Mouse (Mus musculus): ENCODE measurements around the gene Lsm14a. TPM values are rescaled to one million over a fixed set of nuclear protein-coding genes. Genes with fewer than 3 reads are reported as not detected.

Gene Lsm14a
- polyA plus RNA-seq, 1 experiment from 2014 or later = 92.1 TPM

- no peak for ATAC-seq (ENCODE audit: low FRiP score, low TSS enrichment)
- Histone ChIP-seq H3K4me2 (replicated peaks; ENCODE audit: low read depth, low read length) (no peak overlapping the region), H3K27me3 (ENCODE audit: insufficient read depth, low read length) (no peaks in the 10 kb centered on the region), H3K36me3 (ENCODE audit: insufficient read depth, low read length) (no peaks in the 10 kb centered on the region), H3K9ac (replicated peaks; ENCODE audit: low read length) (no peak overlapping the region), H3K9me3 (ENCODE audit: low read length) (peaks cover 4% of the 10 kb centered on the region), H3K27ac (ENCODE audit: low read length) (no peak overlapping the region), H3K4me1 (ENCODE audit: insufficient read depth, low read length) (no peaks in the 10 kb centered on the region), H3K4me3 (ENCODE audit: low read length) (no peak overlapping the region)
- WGBS = 92% methylated on average over 4 of the region's 4 CpGs
Observed at GRCm38 (mm10) chr7:34321958-34322357, 71.2 kb downstream of the Lsm14a start.

- ATAC-seq (ENCODE audit: low FRiP score, low TSS enrichment) = no peak
Observed at GRCm38 (mm10) chr7:34321119-34321518, 72.0 kb downstream of the Lsm14a start.

GRCm38 (mm10) chr7:34319957-34320356 lies 73.2 kb downstream of the Lsm14a start:
- Histone ChIP-seq H3K27ac (ENCODE audit: low read length) (peak overlapping the region; percentile 61; the same call in 1 of the 2 replicates), H3K36me3 (ENCODE audit: insufficient read depth, low read length) (no peaks in the 10 kb centered on the region), H3K9me3 (ENCODE audit: low read length) (peaks cover 4% of the 10 kb centered on the region), H3K4me3 (ENCODE audit: low read length) (no peak overlapping the region), H3K4me2 (replicated peaks; ENCODE audit: low read depth, low read length) (no peak overlapping the region), H3K4me1 (ENCODE audit: insufficient read depth, low read length) (no peaks in the 10 kb centered on the region), H3K9ac (replicated peaks; ENCODE audit: low read length) (no peak overlapping the region), H3K27me3 (ENCODE audit: insufficient read depth, low read length) (no peaks in the 10 kb centered on the region)
- WGBS = 38% methylated on average over 3 of the region's 3 CpGs
- 0 out of 2 replicates have a peak, but pooled peaks have one; percentile 52 for ATAC-seq (ENCODE audit: low FRiP score, low TSS enrichment)

More at GRCm38 (mm10) chr7:34321119-34321518, 72.0 kb downstream of the Lsm14a start:
- WGBS = 78% methylated on average over 5 of the region's 5 CpGs
- H3K27me3 ChIP-seq (ENCODE audit: insufficient read depth, low read length) = no peaks in the 10 kb centered on the region
- peaks cover 4% of the 10 kb centered on the region for H3K9me3 ChIP-seq (ENCODE audit: low read length)
- H3K27ac ChIP-seq (ENCODE audit: low read length) = no peak overlapping the region
- no peaks in the 10 kb centered on the region for H3K4me1 ChIP-seq (ENCODE audit: insufficient read depth, low read length)
- H3K4me3 ChIP-seq (ENCODE audit: low read length) = no peak overlapping the region
- no peaks in the 10 kb centered on the region for H3K36me3 ChIP-seq (ENCODE audit: insufficient read depth, low read length)
- H3K4me2 ChIP-seq (replicated peaks; ENCODE audit: low read depth, low read length) = no peak overlapping the region
- no peak overlapping the region for H3K9ac ChIP-seq (replicated peaks; ENCODE audit: low read length)

- Histone ChIP-seq H3K4me1 (ENCODE audit: insufficient read depth, low read length) (0 out of 2 replicates have a peak, but pooled peaks cover under 1% of the 10 kb centered on the region), H3K27ac (ENCODE audit: low read length) (peak overlapping the region; percentile 69), H3K4me2 (replicated peaks; ENCODE audit: low read depth, low read length) (no peak overlapping the region), H3K36me3 (ENCODE audit: insufficient read depth, low read length) (no peaks in the 10 kb centered on the region), H3K9me3 (ENCODE audit: low read length) (peaks cover 2% of the 10 kb centered on the region), H3K9ac (replicated peaks; ENCODE audit: low read length) (no peak overlapping the region), H3K4me3 (ENCODE audit: low read length) (no peak overlapping the region), H3K27me3 (ENCODE audit: insufficient read depth, low read length) (no peaks in the 10 kb centered on the region)
- ATAC-seq (ENCODE audit: low FRiP score, low TSS enrichment) = no peak
- WGBS = 74% methylated on average over 2 of the region's 2 CpGs
Observed at GRCm38 (mm10) chr7:34319123-34319522, 74.0 kb downstream of the Lsm14a start.

- WGBS = 55% methylated on average over 7 of the region's 7 CpGs
- 0 out of 2 replicates have a peak, but pooled peaks cover 6% of the 10 kb centered on the region for H3K4me1 ChIP-seq (ENCODE audit: insufficient read depth, low read length)
- H3K9ac ChIP-seq (replicated peaks; ENCODE audit: low read length) = no peak overlapping the region
- no peaks in the 10 kb centered on the region for H3K27me3 ChIP-seq (ENCODE audit: insufficient read depth, low read length)
- no peaks in the 10 kb centered on the region for H3K36me3 ChIP-seq (ENCODE audit: insufficient read depth, low read length)
- peak overlapping the region; percentile 69 for H3K27ac ChIP-seq (ENCODE audit: low read length)
- H3K9me3 ChIP-seq (ENCODE audit: low read length) = no peaks in the 10 kb centered on the region
- no peak for ATAC-seq (ENCODE audit: low FRiP score, low TSS enrichment)
- no peak overlapping the region for H3K4me3 ChIP-seq (ENCODE audit: low read length)
- H3K4me2 ChIP-seq (replicated peaks; ENCODE audit: low read depth, low read length) = no peak overlapping the region
Observed at GRCm38 (mm10) chr7:34317901-34318476, 75.1 kb downstream of the Lsm14a start.

- Histone ChIP-seq H3K27ac (ENCODE audit: low read length) (peak within 1 kb of the TSS; percentile 94), H3K27me3 (ENCODE audit: insufficient read depth, low read length) (no peaks in the 10 kb centered on the region), H3K4me1 (ENCODE audit: insufficient read depth, low read length) (peaks cover 17% of the 10 kb centered on the region), H3K36me3 (ENCODE audit: insufficient read depth, low read length) (no peaks in the 10 kb centered on the region), H3K4me2 (replicated peaks; ENCODE audit: low read depth, low read length) (peak within 1 kb of the TSS; percentile 89), H3K9ac (replicated peaks; ENCODE audit: low read length) (peak within 1 kb of the TSS; percentile 93), H3K4me3 (ENCODE audit: low read length) (peak within 1 kb of the TSS; percentile 90), H3K9me3 (ENCODE audit: low read length) (no peaks in the 10 kb centered on the region)
- 0% methylated on average over 41 of the region's 41 CpGs for WGBS
- ATAC-seq (ENCODE audit: low FRiP score, low TSS enrichment) = peak; percentile 93
Observed at GRCm38 (mm10) chr7:34313443-34313875, 79.7 kb downstream of the Lsm14a start, which contains the start of gene 4931406P16Rik. 4931406P16Rik (minus strand) TSS chr7:34313551.

GRCm38 (mm10) chr7:34312786-34313442 lies 80.2 kb downstream of the Lsm14a start:
- H3K4me2 ChIP-seq (replicated peaks; ENCODE audit: low read depth, low read length) = peak overlapping the region; percentile 89
- H3K27ac ChIP-seq (ENCODE audit: low read length) = peak overlapping the region; percentile 94
- peak overlapping the region; percentile 93 for H3K9ac ChIP-seq (replicated peaks; ENCODE audit: low read length)
- H3K4me3 ChIP-seq (ENCODE audit: low read length) = peak overlapping the region; percentile 90
- H3K4me1 ChIP-seq (ENCODE audit: insufficient read depth, low read length) = peaks cover 17% of the 10 kb centered on the region
- H3K36me3 ChIP-seq (ENCODE audit: insufficient read depth, low read length) = no peaks in the 10 kb centered on the region
- peak; percentile 89 for ATAC-seq (ENCODE audit: low FRiP score, low TSS enrichment)
- WGBS = under 1% methylated on average over 66 of the region's 73 CpGs
- no peaks in the 10 kb centered on the region for H3K9me3 ChIP-seq (ENCODE audit: low read length)
- H3K27me3 ChIP-seq (ENCODE audit: insufficient read depth, low read length) = no peaks in the 10 kb centered on the region

GRCm38 (mm10) chr7:34309186-34309764 lies 83.8 kb downstream of the Lsm14a start:
- ATAC-seq (ENCODE audit: low FRiP score, low TSS enrichment) = no peak
- no peak overlapping the region for H3K4me3 ChIP-seq (ENCODE audit: low read length)
- no peak overlapping the region; the same call in 1 of the 2 replicates for H3K9ac ChIP-seq (replicated peaks; ENCODE audit: low read length)
- H3K4me2 ChIP-seq (replicated peaks; ENCODE audit: low read depth, low read length) = peak overlapping the region; percentile 25
- no peaks in the 10 kb centered on the region for H3K9me3 ChIP-seq (ENCODE audit: low read length)
- H3K27ac ChIP-seq (ENCODE audit: low read length) = peak overlapping the region; percentile 78
- no peaks in the 10 kb centered on the region for H3K36me3 ChIP-seq (ENCODE audit: insufficient read depth, low read length)
- 69% methylated on average over 5 of the region's 5 CpGs for WGBS
- H3K4me1 ChIP-seq (ENCODE audit: insufficient read depth, low read length) = peaks cover 23% of the 10 kb centered on the region
- no peaks in the 10 kb centered on the region for H3K27me3 ChIP-seq (ENCODE audit: insufficient read depth, low read length)

- WGBS = 76% methylated on average over 5 of the region's 5 CpGs
- no peaks in the 10 kb centered on the region for H3K27me3 ChIP-seq (ENCODE audit: insufficient read depth, low read length)
- no peak overlapping the region for H3K4me3 ChIP-seq (ENCODE audit: low read length)
- no peak overlapping the region for H3K9ac ChIP-seq (replicated peaks; ENCODE audit: low read length)
- ATAC-seq (ENCODE audit: low FRiP score, low TSS enrichment) = no peak
- H3K36me3 ChIP-seq (ENCODE audit: insufficient read depth, low read length) = no peaks in the 10 kb centered on the region
- peaks cover 21% of the 10 kb centered on the region for H3K4me1 ChIP-seq (ENCODE audit: insufficient read depth, low read length)
- H3K4me2 ChIP-seq (replicated peaks; ENCODE audit: low read depth, low read length) = peak overlapping the region; percentile 25; the same call in 1 of the 2 replicates
- H3K9me3 ChIP-seq (ENCODE audit: low read length) = no peaks in the 10 kb centered on the region
- H3K27ac ChIP-seq (ENCODE audit: low read length) = peak overlapping the region; percentile 78
Observed at GRCm38 (mm10) chr7:34308586-34308985, 84.5 kb downstream of the Lsm14a start.

All from kidney, embryonic 16.5 days (tissue).